Mouse (Mus musculus): Measurements from ENCODE around the gene Hip1r. TPM values are rescaled to one million over a fixed set of nuclear protein-coding genes. Genes with fewer than 3 reads are reported as not detected.
A peak's percentile ranks its signal among the peaks of the same experiment; 100 is the strongest.

The Hip1r gene
- polyA plus RNA-seq, 1 experiment from 2014 or later = 20.4 TPM

- peaks cover 43% of the 10 kb centered on the region for H3K4me1 ChIP-seq
- H3K27me3 ChIP-seq = no peaks in the 10 kb centered on the region
- peak within 1 kb of the TSS; percentile 99 for H3K9ac ChIP-seq
- H3K4me3 ChIP-seq = peak within 1 kb of the TSS; percentile 94
- 0 out of 2 replicates have a peak, but pooled peaks cover 9% of the 10 kb centered on the region for H3K36me3 ChIP-seq
- ATAC-seq (ENCODE audit: low FRiP score) = peak; percentile 69
- H3K9me3 ChIP-seq (replicated peaks) = no peaks in the 10 kb centered on the region
- under 1% methylated on average over 51 of the region's 52 CpGs for WGBS
- peak within 1 kb of the TSS; percentile 95 for H3K27ac ChIP-seq
- peak within 1 kb of the TSS; percentile 80 for H3K4me2 ChIP-seq (replicated peaks)
Observed at GRCm38 (mm10) chr5:124032001-124032508, 58.6 kb downstream of the Hip1r start, which contains the start of gene Vps37b. Vps37b (minus strand) TSS chr5:124032270.

- Histone ChIP-seq H3K9me3 (replicated peaks) (no peaks in the 10 kb centered on the region), H3K4me3 (no peak overlapping the region), H3K4me2 (replicated peaks) (no peak overlapping the region), H3K27ac (no peak overlapping the region), H3K9ac (no peak overlapping the region), H3K4me1 (peaks cover 24% of the 10 kb centered on the region), H3K36me3 (0 out of 2 replicates have a peak, but pooled peaks cover under 1% of the 10 kb centered on the region), H3K27me3 (no peaks in the 10 kb centered on the region)
- WGBS = 77% methylated on average over 11 of the region's 11 CpGs
- no peak for ATAC-seq (ENCODE audit: low FRiP score)
Observed at GRCm38 (mm10) chr5:124034471-124034870, 61.0 kb downstream of the Hip1r start.

- Histone ChIP-seq H3K4me3 (no peak overlapping the region), H3K9me3 (replicated peaks) (no peaks in the 10 kb centered on the region), H3K36me3 (no peaks in the 10 kb centered on the region), H3K4me2 (replicated peaks) (no peak overlapping the region), H3K4me1 (peaks cover 15% of the 10 kb centered on the region), H3K27me3 (no peaks in the 10 kb centered on the region), H3K27ac (no peak overlapping the region), H3K9ac (no peak overlapping the region)
- 91% methylated on average over 9 of the region's 9 CpGs for WGBS
- ATAC-seq (ENCODE audit: low FRiP score) = no peak
Observed at GRCm38 (mm10) chr5:124035406-124035805, 62.0 kb downstream of the Hip1r start.

- no peak for ATAC-seq (ENCODE audit: low FRiP score)
- no peak overlapping the region for H3K4me2 ChIP-seq (replicated peaks)
- peaks cover 11% of the 10 kb centered on the region for H3K4me1 ChIP-seq
- no peaks in the 10 kb centered on the region for H3K9me3 ChIP-seq (replicated peaks)
- H3K27me3 ChIP-seq = no peaks in the 10 kb centered on the region
- no peak overlapping the region for H3K27ac ChIP-seq
- no peak overlapping the region for H3K9ac ChIP-seq
- H3K4me3 ChIP-seq = no peak overlapping the region
- 80% methylated on average over 8 of the region's 8 CpGs for WGBS
- H3K36me3 ChIP-seq = no peaks in the 10 kb centered on the region
Observed at GRCm38 (mm10) chr5:124035806-124036205, 62.4 kb downstream of the Hip1r start.

- Histone ChIP-seq H3K27me3 (no peaks in the 10 kb centered on the region), H3K36me3 (no peaks in the 10 kb centered on the region), H3K9me3 (replicated peaks) (no peaks in the 10 kb centered on the region), H3K4me3 (no peak overlapping the region), H3K4me2 (replicated peaks) (no peak overlapping the region), H3K9ac (no peak overlapping the region), H3K27ac (peak overlapping the region; percentile 72), H3K4me1 (peaks cover 11% of the 10 kb centered on the region)
- no peak for ATAC-seq (ENCODE audit: low FRiP score)
- 31% methylated on average over 6 of the region's 6 CpGs for WGBS
Observed at GRCm38 (mm10) chr5:124036341-124036740, 62.9 kb downstream of the Hip1r start.

- peaks cover 11% of the 10 kb centered on the region for H3K4me1 ChIP-seq
- ATAC-seq (ENCODE audit: low FRiP score) = peak; percentile 59
Observed at GRCm38 (mm10) chr5:124036836-124037235, 63.4 kb downstream of the Hip1r start.

GRCm38 (mm10) chr5:124039602-124040001, 66.2 kb downstream of the Hip1r start:
- WGBS = 92% methylated on average over 6 of the region's 6 CpGs
- Histone ChIP-seq H3K9ac (no peak overlapping the region), H3K27me3 (no peaks in the 10 kb centered on the region)

More at GRCm38 (mm10) chr5:124036836-124037235, 63.4 kb downstream of the Hip1r start:
- Histone ChIP-seq H3K9me3 (replicated peaks) (no peaks in the 10 kb centered on the region), H3K9ac (no peak overlapping the region), H3K36me3 (no peaks in the 10 kb centered on the region), H3K4me2 (replicated peaks) (0 out of 2 replicates have a peak overlapping the region, but pooled peaks have one; percentile 13), H3K4me3 (no peak overlapping the region), H3K27ac (peak overlapping the region; percentile 72), H3K27me3 (no peaks in the 10 kb centered on the region)
- WGBS = 28% methylated on average over 5 of the region's 5 CpGs

GRCm38 (mm10) chr5:124041097-124041496, 67.7 kb downstream of the Hip1r start:
- Histone ChIP-seq H3K4me2 (replicated peaks) (no peak overlapping the region), H3K9me3 (replicated peaks) (no peaks in the 10 kb centered on the region), H3K4me3 (no peak overlapping the region), H3K27ac (no peak overlapping the region), H3K9ac (no peak overlapping the region), H3K36me3 (no peaks in the 10 kb centered on the region), H3K4me1 (peaks cover 26% of the 10 kb centered on the region), H3K27me3 (no peaks in the 10 kb centered on the region)
- ATAC-seq (ENCODE audit: low FRiP score) = no peak
- 66% methylated on average over 9 of the region's 9 CpGs for WGBS

More at GRCm38 (mm10) chr5:124039602-124040001, 66.2 kb downstream of the Hip1r start:
- Histone ChIP-seq H3K4me1 (peaks cover 19% of the 10 kb centered on the region), H3K36me3 (no peaks in the 10 kb centered on the region), H3K4me2 (replicated peaks) (no peak overlapping the region), H3K9me3 (replicated peaks) (no peaks in the 10 kb centered on the region), H3K4me3 (no peak overlapping the region), H3K27ac (no peak overlapping the region)
- no peak for ATAC-seq (ENCODE audit: low FRiP score)

- Histone ChIP-seq H3K27ac (peak overlapping the region; percentile 83), H3K9me3 (replicated peaks) (no peaks in the 10 kb centered on the region), H3K9ac (no peak overlapping the region), H3K4me3 (no peak overlapping the region), H3K27me3 (no peaks in the 10 kb centered on the region), H3K36me3 (no peaks in the 10 kb centered on the region), H3K4me2 (replicated peaks) (no peak overlapping the region), H3K4me1 (peaks cover 15% of the 10 kb centered on the region)
- ATAC-seq (ENCODE audit: low FRiP score) = peak; percentile 92
- 18% methylated on average over 10 of the region's 10 CpGs for WGBS
Observed at GRCm38 (mm10) chr5:124043212-124043978, 70.0 kb downstream of the Hip1r start.

GRCm38 (mm10) chr5:124043999-124044398, 70.6 kb downstream of the Hip1r start:
- H3K9me3 ChIP-seq (replicated peaks) = no peaks in the 10 kb centered on the region
- 61% methylated on average over 5 of the region's 5 CpGs for WGBS
- H3K4me1 ChIP-seq = peaks cover 15% of the 10 kb centered on the region
- no peaks in the 10 kb centered on the region for H3K36me3 ChIP-seq
- no peak overlapping the region for H3K4me3 ChIP-seq
- H3K4me2 ChIP-seq (replicated peaks) = no peak overlapping the region
- ATAC-seq (ENCODE audit: low FRiP score) = peak; percentile 9; the same call in 1 of the 2 replicates
- peak overlapping the region; percentile 83 for H3K27ac ChIP-seq
- H3K27me3 ChIP-seq = no peaks in the 10 kb centered on the region
- H3K9ac ChIP-seq = no peak overlapping the region

- H3K4me3 ChIP-seq = no peak overlapping the region
- ATAC-seq (ENCODE audit: low FRiP score) = no peak
- H3K27ac ChIP-seq = peak overlapping the region; percentile 64
- peaks cover 29% of the 10 kb centered on the region for H3K4me1 ChIP-seq
- H3K9me3 ChIP-seq (replicated peaks) = no peaks in the 10 kb centered on the region
- H3K27me3 ChIP-seq = no peaks in the 10 kb centered on the region
- no peak overlapping the region for H3K9ac ChIP-seq
- no peak overlapping the region for H3K4me2 ChIP-seq (replicated peaks)
- WGBS = 23% methylated on average over 11 of the region's 11 CpGs
- H3K36me3 ChIP-seq = no peaks in the 10 kb centered on the region
Observed at GRCm38 (mm10) chr5:124045453-124046010, 72.1 kb downstream of the Hip1r start.

GRCm38 (mm10) chr5:124046741-124047401, 73.4 kb downstream of the Hip1r start:
- H3K4me1 ChIP-seq = peaks cover 31% of the 10 kb centered on the region
- H3K9me3 ChIP-seq (replicated peaks) = no peaks in the 10 kb centered on the region
- no peak for ATAC-seq (ENCODE audit: low FRiP score)
- H3K27me3 ChIP-seq = no peaks in the 10 kb centered on the region
- no peak overlapping the region for H3K27ac ChIP-seq
- no peak overlapping the region for H3K9ac ChIP-seq
- H3K4me3 ChIP-seq = no peak overlapping the region
- no peaks in the 10 kb centered on the region for H3K36me3 ChIP-seq
- 80% methylated on average over 7 of the region's 7 CpGs for WGBS
- H3K4me2 ChIP-seq (replicated peaks) = no peak overlapping the region
